29 mouse cellular contexts compared by ENCODE assay signal in genomic region chr3:4885916-4886315, GRCm38 (mm10).
"Had no signal": no experiment of that assay in that cellular context is flagged by ENCODE, and none has a peak within 500 bp of the region (broad histone marks: within the 10 kb centered on the region; RNA-seq: fewer than 3 reads in every experiment).

No protein-coding gene starts in this region.

- H3K36me3 ChIP-seq: heart, embryonic 10.5 days; heart, embryonic 12.5 days; heart, embryonic 13.5 days; heart, embryonic 15.5 days; hindbrain, embryonic 10.5 days; hindbrain, embryonic 12.5 days; hindbrain, embryonic 13.5 days; hindbrain, embryonic 15.5 days; intestine, embryonic 15.5 days; kidney, embryonic 15.5 days had no signal

- DNase-seq: heart, postnatal 10 days; heart, postnatal 14 days; heart, postnatal 36 days; heart, postnatal 4 days; kidney, adult 11 months; kidney, adult 18-20 months; kidney, adult 8-10 months; kidney, adult 9 months; kidney, postnatal 10 days; kidney, postnatal 14 days; kidney, postnatal 25 days; kidney, postnatal 36 days; kidney, postnatal 4 days; layer of hippocampus, adult 9-11 months; layer of hippocampus, postnatal 36 days had no signal

- H3K27ac ChIP-seq: heart, embryonic 10.5 days; heart, embryonic 13.5 days; heart, embryonic 15.5 days; hindbrain, embryonic 10.5 days; hindbrain, embryonic 12.5 days; hindbrain, embryonic 13.5 days; hindbrain, embryonic 14.5 days; hindbrain, embryonic 15.5 days; hindbrain, postnatal 0 days; intestine, embryonic 15.5 days; kidney, embryonic 15.5 days; kidney, postnatal 0 days; layer of hippocampus, adult 2 months had no signal

- H3K4me1 ChIP-seq: heart, embryonic 10.5 days; heart, embryonic 12.5 days; heart, embryonic 13.5 days; heart, embryonic 15.5 days; hindbrain, embryonic 10.5 days; hindbrain, embryonic 12.5 days; hindbrain, embryonic 13.5 days; hindbrain, embryonic 15.5 days; intestine, embryonic 15.5 days; kidney, embryonic 15.5 days had no signal

- H3K4me3 ChIP-seq: heart, embryonic 10.5 days; heart, embryonic 12.5 days; heart, embryonic 13.5 days; heart, embryonic 15.5 days; hindbrain, embryonic 10.5 days; hindbrain, embryonic 12.5 days; hindbrain, embryonic 13.5 days; hindbrain, embryonic 15.5 days; intestine, embryonic 15.5 days; kidney, embryonic 15.5 days; layer of hippocampus, adult 2 months had no signal

- H3K27me3 ChIP-seq: heart, embryonic 12.5 days; heart, embryonic 13.5 days; heart, embryonic 15.5 days; hindbrain, embryonic 12.5 days; hindbrain, embryonic 13.5 days; hindbrain, embryonic 15.5 days; intestine, embryonic 15.5 days; kidney, embryonic 15.5 days had no signal
